Mouse (Mus musculus) MEL (cell line): ENCODE results near the gene Pkd1l1. TPM values are rescaled to one million over a fixed set of nuclear protein-coding genes. Genes with fewer than 3 reads are reported as not detected.

Source experiments
- DNase-seq: peaks from one replicate; pipeline ENCODE4 v3.0.0; 2011; ENCODE audit warnings: low read depth, low spot score
- H3K27ac ChIP-seq: 2 replicates; pipeline ENCODE4 v1.5.1; 2012; ENCODE audit warnings: low read depth, mild to moderate bottlenecking, control low read depth, low read length, moderate library complexity; ENCODE audit not compliant: control insufficient read depth
- H3K27me3 ChIP-seq, 2 experiments: fragments of 150-350 bp in 1 of 2; sonication (generic) in 1 of 2; 2 replicates each; pipeline ENCODE4 v1.6.1; 2012; ENCODE audit warnings: low read length in 2 of 2, mild to moderate bottlenecking in 2 of 2, improper control_type of control experiment in 1 of 2, moderate library complexity in 1 of 2; ENCODE audit not compliant: insufficient read depth in 2 of 2, control insufficient read depth in 1 of 2
- H3K36me3 ChIP-seq, 2 experiments: 2 replicates each; pipeline ENCODE4 v1.6.1; 2012 to 2014; ENCODE audit warnings: low read length in 2 of 2, improper control_type of control experiment in 1 of 2, inconsistent platforms in 1 of 2, mild to moderate bottlenecking in 1 of 2; ENCODE audit not compliant: insufficient read depth in 2 of 2, control insufficient read depth in 1 of 2
- H3K4me1 ChIP-seq, 2 experiments: fragments of 150-350 bp in 1 of 2; sonication (generic) in 1 of 2; 2 replicates each; pipeline ENCODE4 v1.6.1; 2012; ENCODE audit warnings: low read length in 2 of 2, improper control_type of control experiment in 1 of 2, mild to moderate bottlenecking in 1 of 2; ENCODE audit not compliant: insufficient read depth in 2 of 2, control insufficient read depth in 1 of 2
- H3K4me3 ChIP-seq, 2 experiments: fragments of 150-350 bp in 1 of 2; sonication (generic) in 1 of 2; 2 replicates each; pipeline ENCODE4 v1.5.1; 2012; ENCODE audit warnings: low read depth in 2 of 2, low read length in 2 of 2, mild to moderate bottlenecking in 2 of 2, moderate library complexity in 2 of 2, control low read depth in 1 of 2, improper control_type of control experiment in 1 of 2; ENCODE audit not compliant: control insufficient read depth in 1 of 2, insufficient read depth in 1 of 2
- H3K79me2 ChIP-seq: 2 replicates; pipeline ENCODE4 v1.6.1; 2012; ENCODE audit warnings: mild to moderate bottlenecking, low read length, moderate library complexity; ENCODE audit not compliant: control insufficient read depth, poor library complexity, insufficient read depth
- H3K9ac ChIP-seq: 2 replicates; pipeline ENCODE4 v1.6.1; 2012; ENCODE audit warnings: low read depth, mild to moderate bottlenecking, control low read depth, low read length, moderate library complexity; ENCODE audit not compliant: control insufficient read depth, poor library complexity, severe bottlenecking
- H3K9me3 ChIP-seq: fragments of 150-350 bp; sonication (generic); replicated peaks from 2 replicates; pipeline ENCODE4 v1.6.1; 2012; ENCODE audit warnings: mild to moderate bottlenecking, low read length, improper control_type of control experiment, moderate library complexity; ENCODE audit not compliant: insufficient read depth
- CHD2 ChIP-seq: IDR thresholded peaks from 2 replicates; pipeline ENCODE4 v1.6.1; 2011; ENCODE audit warnings: low read length, improper control_type of control experiment
- EP300 ChIP-seq, 2 experiments: IDR thresholded peaks; 2 replicates each; pipeline ENCODE4 v1.6.1; 2011; ENCODE audit warnings: improper control_type of control experiment in 2 of 2, low read length in 2 of 2, low read depth in 1 of 2, mild to moderate bottlenecking in 1 of 2
- GATA1 ChIP-seq: IDR thresholded peaks from 2 replicates; pipeline ENCODE4 v1.6.1; 2011; ENCODE audit warnings: low read depth, low read length, improper control_type of control experiment
- KAT2A ChIP-seq: conservative IDR thresholded peaks from 2 replicates; pipeline ENCODE4 v1.6.1; 2012; ENCODE audit warnings: low read depth, low read length, improper control_type of control experiment, inconsistent platforms
- MAFK ChIP-seq: IDR thresholded peaks from 2 replicates; pipeline ENCODE4 v1.6.1; 2011; ENCODE audit warnings: low read depth, mild to moderate bottlenecking, low read length, improper control_type of control experiment, borderline replicate concordance
- MAZ ChIP-seq: IDR thresholded peaks from 2 replicates; pipeline ENCODE4 v1.6.1; 2012; ENCODE audit warnings: low read depth, mild to moderate bottlenecking, inconsistent platforms, low read length, improper control_type of control experiment
- MEF2A ChIP-seq: IDR thresholded peaks from 2 replicates; pipeline ENCODE4 v1.6.1; 2014; ENCODE audit warnings: low read depth, mild to moderate bottlenecking, inconsistent platforms, low read length, improper control_type of control experiment; ENCODE audit not compliant: poor library complexity, insufficient replicate concordance, severe bottlenecking; ENCODE audit errors: extremely low read depth
- MXI1 ChIP-seq: IDR thresholded peaks from 2 replicates; pipeline ENCODE4 v1.6.1; 2011; ENCODE audit warnings: mild to moderate bottlenecking, low read depth, low read length, improper control_type of control experiment
- MYB ChIP-seq: IDR thresholded peaks from 2 replicates; pipeline ENCODE4 v1.6.1; 2011; ENCODE audit warnings: mild to moderate bottlenecking, low read depth, low read length, improper control_type of control experiment
- MYC ChIP-seq: IDR thresholded peaks from 2 replicates; pipeline ENCODE4 v1.6.1; 2011; ENCODE audit warnings: low read depth, mild to moderate bottlenecking, low read length, improper control_type of control experiment, moderate library complexity
- NELFE ChIP-seq: IDR thresholded peaks from 2 replicates; pipeline ENCODE4 v1.6.1; 2011; ENCODE audit warnings: low read depth, low read length, improper control_type of control experiment
- NRF1 ChIP-seq: IDR thresholded peaks from 2 replicates; pipeline ENCODE4 v1.6.1; 2014; ENCODE audit warnings: low read depth, mild to moderate bottlenecking, inconsistent platforms, low read length, improper control_type of control experiment, moderate library complexity; ENCODE audit not compliant: poor library complexity, insufficient read depth, severe bottlenecking
- POLR2A ChIP-seq, 2 experiments: IDR thresholded peaks; 2 replicates each; pipeline ENCODE4 v1.6.1; 2011 to 2012; ENCODE audit warnings: low read length in 2 of 2, mild to moderate bottlenecking in 2 of 2, control low read depth in 1 of 2, improper control_type of control experiment in 1 of 2, low read depth in 1 of 2, moderate library complexity in 1 of 2; ENCODE audit not compliant: control insufficient read depth in 1 of 2, insufficient read depth in 1 of 2, poor library complexity in 1 of 2
- RAD21 ChIP-seq: IDR thresholded peaks from 2 replicates; pipeline ENCODE4 v1.6.1; 2011; ENCODE audit warnings: mild to moderate bottlenecking, low read depth, low read length, improper control_type of control experiment
- SIN3A ChIP-seq: IDR thresholded peaks from 2 replicates; pipeline ENCODE4 v1.6.1; 2012; ENCODE audit warnings: low read length, improper control_type of control experiment, inconsistent platforms
- TCF12 ChIP-seq: IDR thresholded peaks from 2 replicates; pipeline ENCODE4 v1.6.1; 2014; ENCODE audit warnings: low read depth, mild to moderate bottlenecking, inconsistent platforms, low read length, improper control_type of control experiment, moderate library complexity
- ZKSCAN1 ChIP-seq: IDR thresholded peaks from 2 replicates; pipeline ENCODE4 v1.6.1; 2012; ENCODE audit warnings: low read depth, mild to moderate bottlenecking, inconsistent platforms, low read length, improper control_type of control experiment, moderate library complexity
- ZNF384 ChIP-seq: IDR thresholded peaks from 2 replicates; pipeline ENCODE4 v1.6.1; 2012; ENCODE audit warnings: low read depth, mild to moderate bottlenecking, inconsistent platforms, low read length, improper control_type of control experiment
- polyA plus RNA-seq, 2 experiments: library from polyadenylated mRNA; stranded (reverse) in 1 of 2; unstranded in 1 of 2; fragments of >175 nt in 1 of 2; fragments of >200 nt in 1 of 2; gene quantifications; 2 replicates each; pipeline versions ENCODE4 v1.2.1 to v1.2.4; 2012; ENCODE audit warnings: low replicate concordance in 2 of 2, low read depth in 1 of 2; ENCODE audit not compliant: insufficient read length in 2 of 2, insufficient read depth in 1 of 2, missing spikeins in 1 of 2
- total RNA-seq: library from RNA; depleted of rRNA; stranded (reverse); fragments of 300-350 nt; gene quantifications from 2 replicates; pipeline ENCODE4 v1.2.3, GENCODE M21; 2012

Pkd1l1 gene
- total and polyA plus RNA-seq, 3 experiments: not detected

DNA sequence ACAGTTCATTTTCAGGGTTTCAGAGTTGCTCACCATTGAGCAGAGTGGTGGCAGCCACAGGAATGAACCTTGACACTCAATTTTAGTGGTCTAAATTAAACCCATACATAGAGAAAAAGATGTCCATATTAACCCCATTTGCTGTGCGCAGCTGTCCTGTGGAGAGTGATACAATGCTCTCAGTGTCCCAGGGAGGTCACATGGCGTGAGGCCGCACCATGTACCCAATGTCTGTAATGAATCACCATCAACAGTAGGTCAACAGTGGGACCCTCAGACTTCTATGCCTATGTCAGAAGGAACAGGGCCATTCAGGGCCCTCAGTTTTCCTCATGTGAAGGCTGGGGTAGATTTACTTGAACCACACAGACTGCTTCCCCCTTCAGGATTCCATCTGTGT lies 143.5 kb downstream of the Pkd1l1 start:
- no peak for DNase-seq
- Histone ChIP-seq H3K9me3 (no peaks in the 10 kb centered on the region), H3K36me3 (no peaks in the 10 kb centered on the region), H3K79me2 (no peaks in the 10 kb centered on the region), H3K9ac (no peak overlapping the region), H3K4me3 (no peak overlapping the region), H3K4me1 (no peaks in the 10 kb centered on the region), H3K27me3 (no peaks in the 10 kb centered on the region), H3K27ac (no peak overlapping the region)
- no peak for TF ChIP-seq ZNF384
- TF ChIP-seq ZKSCAN1: no peak
- no peak for TF ChIP-seq EP300 (IDR thresholded peaks at IDR 0.05; ENCODE audit: low read depth in 1 of 2, low read length in 2 of 2)
- no peak for TF ChIP-seq MXI1
- TF ChIP-seq MYB: no peak
- no peak for TF ChIP-seq SIN3A
- no peak for TF ChIP-seq NELFE
- TF ChIP-seq TCF12: no peak
- TF ChIP-seq POLR2A (IDR thresholded peaks at IDR 0.05; ENCODE audit: control insufficient read depth in 1 of 2, insufficient read depth in 1 of 2, low read depth in 1 of 2, low read length in 2 of 2, poor library complexity in 1 of 2): no peak
- TF ChIP-seq GATA1: no peak
- TF ChIP-seq, all 39 proteins: peak for 0

DNA sequence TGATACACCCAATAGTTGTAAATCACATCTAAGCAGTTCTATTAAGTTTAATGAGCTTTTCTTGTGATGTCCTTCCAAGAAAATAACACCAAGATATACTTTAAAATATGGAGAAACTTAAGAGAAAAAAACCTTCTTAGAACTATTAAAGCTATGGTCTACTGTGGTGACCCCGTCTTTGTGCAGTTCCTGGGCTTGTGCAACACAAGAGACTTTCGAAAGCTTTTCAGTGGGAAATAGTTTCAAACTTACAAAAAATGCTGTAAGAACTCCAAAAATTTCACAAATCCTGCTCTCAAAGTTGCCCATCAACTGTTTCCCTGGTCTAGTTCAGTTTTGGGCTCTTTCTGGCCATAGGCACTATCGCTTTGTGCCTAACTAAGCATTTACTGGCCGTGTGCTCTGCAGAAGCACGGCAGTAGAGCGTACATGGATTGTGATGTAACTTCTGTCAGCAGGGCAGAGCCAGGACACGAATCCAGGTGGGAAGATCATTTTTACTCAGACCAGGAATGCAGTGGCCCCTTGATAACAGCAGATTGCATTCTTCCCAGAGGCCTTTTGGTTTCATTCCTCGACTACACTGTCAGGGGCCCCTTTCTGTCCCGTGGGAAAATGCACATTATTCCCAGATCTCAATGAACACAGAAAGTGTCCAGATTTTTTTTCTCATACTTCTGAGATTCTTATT lies 144.1 kb downstream of the Pkd1l1 start:
- Histone ChIP-seq H3K36me3 (no peaks in the 10 kb centered on the region), H3K27ac (no peak overlapping the region), H3K4me1 (no peaks in the 10 kb centered on the region), H3K9me3 (no peaks in the 10 kb centered on the region), H3K4me3 (no peak overlapping the region), H3K9ac (no peak overlapping the region)
- no peak for TF ChIP-seq MYC
- no peak for TF ChIP-seq ZNF384
- no peak for TF ChIP-seq MEF2A
- TF ChIP-seq KAT2A: no peak
- no peak for TF ChIP-seq NRF1
- no peak for TF ChIP-seq SIN3A
- TF ChIP-seq CHD2: no peak
- no peak for TF ChIP-seq RAD21
- TF ChIP-seq MAFK: no peak
- TF ChIP-seq POLR2A (IDR thresholded peaks at IDR 0.05; ENCODE audit: control insufficient read depth in 1 of 2, insufficient read depth in 1 of 2, low read depth in 1 of 2, low read length in 2 of 2, poor library complexity in 1 of 2): no peak
- no peak for TF ChIP-seq GATA1
- TF ChIP-seq MAZ: no peak
- TF ChIP-seq, all 39 proteins: peak for 0
- no peak for DNase-seq
- Histone ChIP-seq H3K79me2 (no peaks in the 10 kb centered on the region), H3K27me3 (no peaks in the 10 kb centered on the region)
